Mouse (Mus musculus): ENCODE measurements around the gene Auts2.

The Auts2 gene

DNA sequence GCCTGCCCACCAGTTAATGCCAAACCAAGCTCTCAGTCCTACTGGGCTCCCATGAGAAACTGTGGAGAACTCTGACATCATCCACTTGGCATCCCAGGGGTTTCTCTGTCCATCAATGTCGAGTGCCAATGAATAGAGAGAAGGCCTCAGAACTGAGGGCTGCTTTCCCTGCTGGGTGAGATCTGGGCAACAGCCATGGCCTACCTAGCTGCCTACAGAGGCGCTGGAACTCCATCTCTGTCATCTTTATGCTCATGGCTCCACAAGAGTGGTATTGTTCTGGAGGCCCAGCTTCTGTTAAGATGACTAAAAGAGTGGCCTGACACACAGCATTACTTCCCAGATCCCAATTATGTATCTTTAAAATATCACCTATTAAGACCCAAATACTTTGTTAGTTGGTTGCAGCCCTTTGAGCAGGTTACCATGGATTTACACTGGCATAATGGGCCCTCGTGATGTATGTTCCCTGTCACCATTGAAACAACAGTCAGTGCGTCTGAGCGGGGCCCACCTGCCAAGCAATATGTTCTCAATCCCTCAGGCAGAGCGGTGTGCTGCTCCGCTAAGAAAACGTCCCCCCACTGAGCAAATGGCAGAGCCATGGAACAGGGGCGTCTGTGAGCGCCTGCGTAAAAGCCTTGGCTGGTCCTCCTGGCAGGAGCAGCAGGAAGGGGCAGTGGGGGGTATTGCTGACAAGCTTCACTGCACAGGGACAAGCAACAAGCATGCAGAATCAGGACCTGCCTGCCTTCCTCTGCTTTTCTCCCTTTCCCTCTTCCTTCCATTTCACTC, 718.8 kb downstream of the Auts2 start:
- no peak for DNase-seq

DNA sequence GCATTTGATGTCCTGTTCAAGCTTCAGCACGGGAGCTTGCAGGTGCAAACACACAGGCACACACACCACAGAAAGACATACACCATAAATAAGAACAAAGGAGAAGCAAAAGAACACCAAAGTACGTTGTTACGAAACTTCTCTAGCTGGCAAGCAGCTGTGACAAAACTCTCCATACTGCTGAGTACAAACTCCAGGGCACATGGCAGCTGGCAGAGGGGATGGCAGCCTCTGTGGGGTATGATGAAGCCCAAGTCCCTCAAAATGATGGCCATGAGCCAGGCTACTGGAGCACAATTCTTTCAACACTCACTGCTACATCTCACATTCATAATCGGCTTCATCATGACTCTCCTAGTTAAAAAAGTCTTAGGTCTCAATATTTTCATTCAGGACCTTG, 721.7 kb downstream of the Auts2 start:
- no peak for DNase-seq

DNA sequence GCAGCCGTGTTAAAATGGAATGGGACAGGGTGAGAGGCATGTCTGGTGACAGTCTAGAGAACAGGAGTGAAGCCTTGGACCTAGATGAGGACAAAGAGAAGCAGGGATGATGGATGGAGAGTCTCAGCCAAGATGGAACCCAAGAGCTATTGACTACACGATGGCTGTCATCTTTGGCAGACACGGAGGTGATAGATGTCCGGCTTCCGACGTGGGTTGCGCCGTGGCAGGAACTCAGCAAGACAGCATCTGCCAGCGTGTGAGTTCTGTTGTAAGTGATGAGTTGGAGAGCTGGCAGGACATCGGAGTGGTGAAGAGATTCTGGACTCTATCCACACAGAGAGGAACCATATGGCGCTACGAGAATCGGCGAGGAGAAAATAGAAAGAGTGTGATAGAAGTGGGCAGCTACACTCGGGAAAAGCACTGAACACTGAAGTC, 723.9 kb downstream of the Auts2 start:
- peak; percentile 49 for DNase-seq

DNA sequence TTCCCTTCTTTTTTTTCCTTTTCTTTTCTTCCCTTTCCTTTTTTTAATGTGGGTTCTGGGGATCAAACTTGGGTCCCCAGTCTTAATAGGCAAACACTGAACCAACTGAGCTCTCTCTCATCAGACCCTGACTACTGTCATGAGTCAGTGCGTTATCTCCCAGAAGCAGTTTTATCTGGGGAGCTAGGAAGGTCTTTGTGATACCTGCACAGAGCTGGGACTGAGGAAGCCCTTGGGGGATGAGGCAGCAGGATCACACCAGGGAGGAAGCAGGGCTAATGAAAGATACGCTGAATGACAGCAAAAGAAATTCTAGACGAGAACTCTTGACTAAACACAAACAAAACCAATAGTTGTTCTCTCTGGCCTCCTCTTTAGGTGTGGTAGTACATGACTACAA, 727.6 kb downstream of the Auts2 start:
- DNase-seq = no peak

DNA sequence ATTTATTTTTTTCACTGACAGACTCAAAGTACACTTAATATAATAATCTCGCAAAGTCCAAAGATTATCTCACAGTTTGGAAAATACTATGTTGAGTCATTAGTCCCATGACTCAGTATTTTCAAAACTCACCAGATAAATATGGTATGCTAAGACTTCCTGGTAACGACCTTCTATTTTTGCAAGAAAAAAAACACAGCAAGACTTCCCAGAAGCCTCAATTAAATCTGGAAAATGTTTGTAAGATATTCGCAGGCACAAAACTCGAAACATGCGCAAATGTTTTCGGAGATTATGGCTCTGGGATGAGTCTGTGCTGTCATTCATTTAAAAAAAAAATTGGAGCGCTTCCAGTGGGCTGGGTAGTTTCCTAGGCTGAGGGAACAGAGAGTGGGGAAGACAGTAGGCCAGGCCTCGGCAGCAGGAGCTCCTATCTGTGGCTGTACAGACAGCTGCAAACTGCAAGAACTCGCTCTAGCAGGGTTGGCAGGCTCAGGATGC, 728.6 kb downstream of the Auts2 start:
- peak; percentile 37 for DNase-seq

DNA sequence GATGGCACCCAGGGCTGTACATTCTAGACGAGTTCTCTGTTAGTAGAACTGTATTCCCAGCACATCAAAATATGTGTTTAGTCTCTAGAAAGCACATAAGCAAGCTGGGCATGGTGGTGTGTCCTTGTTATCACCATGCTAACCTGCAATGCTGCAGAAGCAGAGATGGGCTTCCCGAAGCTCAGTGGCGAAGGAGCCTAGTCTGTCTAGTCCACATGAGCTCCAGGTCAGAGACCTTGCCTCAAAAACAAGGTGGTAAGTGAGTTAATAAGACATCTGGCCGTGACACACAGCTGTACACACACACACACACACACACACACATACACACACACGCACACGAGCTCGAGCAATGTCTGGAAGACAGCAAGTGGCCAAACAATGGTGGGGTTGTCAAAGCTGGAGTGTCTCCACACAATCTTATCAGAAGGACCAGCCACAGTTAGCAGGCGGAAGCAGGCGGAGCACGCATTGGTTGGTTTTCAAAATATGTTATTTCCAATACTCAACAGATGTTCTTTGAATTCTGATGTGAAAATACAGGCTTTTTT, 729.1 kb downstream of the Auts2 start:
- DNase-seq = no peak

DNA sequence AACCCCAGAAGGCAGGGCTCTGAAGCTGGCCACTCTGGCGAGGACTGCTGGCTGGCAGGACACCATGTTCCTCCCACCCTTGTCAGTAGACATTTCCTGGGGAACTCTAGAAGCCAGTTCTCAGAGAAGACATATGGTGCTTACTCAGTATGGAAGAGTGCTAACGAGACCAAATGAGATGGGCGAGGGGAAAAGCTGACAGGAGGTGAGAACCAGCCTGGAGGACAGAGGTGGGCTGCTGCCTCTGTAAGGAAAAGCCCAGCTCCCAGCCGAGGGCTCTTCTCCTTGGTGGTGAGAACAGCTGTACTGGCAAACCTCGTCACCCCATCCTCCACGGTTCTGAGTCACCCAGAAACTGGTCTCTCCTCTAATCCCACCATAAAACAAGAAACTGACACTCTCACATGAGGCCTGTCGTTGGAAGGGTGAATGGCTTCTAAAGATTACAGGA, 729.8 kb downstream of the Auts2 start:
- DNase-seq = no peak

DNA sequence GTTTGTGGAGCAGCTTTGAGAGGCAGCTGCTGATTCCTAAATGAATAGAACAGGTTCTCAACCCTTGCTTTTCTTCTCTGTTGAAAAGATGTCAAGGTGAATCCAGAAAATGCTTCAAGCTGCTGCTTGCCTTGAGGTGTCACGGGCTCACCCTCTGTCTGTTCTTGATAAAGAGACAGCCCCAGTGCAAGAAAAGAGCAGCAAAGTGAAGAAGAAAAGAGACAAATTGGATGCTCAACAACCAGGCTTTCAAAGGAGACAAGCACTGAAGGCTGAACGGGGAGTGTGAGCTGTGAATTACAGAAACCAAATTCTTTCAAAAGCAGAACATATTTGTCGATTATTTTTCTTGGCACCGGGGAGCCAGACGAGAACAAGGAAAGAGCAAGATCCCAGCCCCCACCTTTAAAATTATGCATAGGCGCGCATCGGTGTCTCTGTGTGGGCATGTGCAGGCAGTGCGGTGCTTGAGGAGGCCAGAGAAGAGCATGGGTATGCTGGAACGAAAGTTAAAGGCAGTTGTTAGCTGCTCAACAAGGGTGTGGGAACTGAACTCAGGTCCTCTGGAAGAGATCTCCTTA, 730.6 kb downstream of the Auts2 start:
- no peak for DNase-seq

DNA sequence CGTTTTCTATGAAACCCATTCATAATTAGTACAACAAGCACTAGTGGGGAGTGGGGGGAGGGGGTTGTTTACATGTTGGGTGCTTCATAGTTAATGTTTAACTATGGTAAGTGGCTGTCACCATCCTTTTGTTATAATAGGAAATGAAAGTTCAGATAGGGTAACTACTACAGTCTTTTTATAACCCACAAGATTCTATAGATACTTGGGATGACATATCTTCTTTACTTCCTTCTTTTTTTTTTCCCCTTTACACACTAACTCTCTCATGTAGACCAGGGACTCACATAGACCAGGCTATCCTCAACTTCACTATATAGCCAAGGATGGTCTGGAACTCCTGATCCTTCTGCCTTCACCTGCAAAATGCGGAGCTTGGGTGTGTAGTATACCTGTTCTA, 736.8 kb downstream of the Auts2 start:
- no peak for DNase-seq

DNA sequence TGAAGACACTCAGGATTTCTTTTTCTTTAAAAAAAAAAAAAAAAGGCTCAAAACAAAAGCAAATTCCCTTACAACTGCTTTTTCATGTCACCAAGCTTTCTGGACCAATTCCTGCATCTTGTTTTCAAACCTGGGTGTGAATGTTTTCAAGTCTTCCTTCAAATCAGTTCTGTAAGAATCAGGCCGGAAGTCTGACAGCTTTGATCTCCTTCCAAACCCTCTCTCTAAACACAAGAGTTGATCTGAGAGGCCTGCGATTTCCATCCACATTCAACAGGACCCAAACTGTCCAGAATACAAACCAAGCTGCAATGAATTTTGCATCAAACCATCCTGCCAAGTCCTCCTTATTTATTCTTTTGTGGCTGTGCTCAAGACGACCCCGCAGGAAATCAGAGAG, 737.9 kb downstream of the Auts2 start:
- peak; percentile 31 for DNase-seq

DNA sequence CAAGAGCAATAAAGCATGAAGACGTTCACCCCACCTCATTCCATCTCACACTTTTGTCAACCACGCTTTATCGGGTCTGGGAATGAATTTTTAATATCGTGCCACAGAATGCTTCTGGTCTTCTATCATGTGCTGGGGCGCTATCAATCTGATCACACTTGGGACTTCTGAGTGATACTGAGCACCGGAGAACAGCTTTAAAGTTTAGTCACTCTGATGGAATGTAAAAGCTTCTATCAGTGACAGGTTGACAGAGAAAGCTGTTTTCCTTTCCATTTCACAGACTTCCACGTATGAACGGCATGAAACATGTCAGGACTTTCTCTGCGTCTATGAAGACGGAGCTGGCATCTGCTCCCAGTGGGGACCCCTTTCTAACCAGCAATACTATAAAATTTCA, 739.5 kb downstream of the Auts2 start:
- DNase-seq = no peak

DNA sequence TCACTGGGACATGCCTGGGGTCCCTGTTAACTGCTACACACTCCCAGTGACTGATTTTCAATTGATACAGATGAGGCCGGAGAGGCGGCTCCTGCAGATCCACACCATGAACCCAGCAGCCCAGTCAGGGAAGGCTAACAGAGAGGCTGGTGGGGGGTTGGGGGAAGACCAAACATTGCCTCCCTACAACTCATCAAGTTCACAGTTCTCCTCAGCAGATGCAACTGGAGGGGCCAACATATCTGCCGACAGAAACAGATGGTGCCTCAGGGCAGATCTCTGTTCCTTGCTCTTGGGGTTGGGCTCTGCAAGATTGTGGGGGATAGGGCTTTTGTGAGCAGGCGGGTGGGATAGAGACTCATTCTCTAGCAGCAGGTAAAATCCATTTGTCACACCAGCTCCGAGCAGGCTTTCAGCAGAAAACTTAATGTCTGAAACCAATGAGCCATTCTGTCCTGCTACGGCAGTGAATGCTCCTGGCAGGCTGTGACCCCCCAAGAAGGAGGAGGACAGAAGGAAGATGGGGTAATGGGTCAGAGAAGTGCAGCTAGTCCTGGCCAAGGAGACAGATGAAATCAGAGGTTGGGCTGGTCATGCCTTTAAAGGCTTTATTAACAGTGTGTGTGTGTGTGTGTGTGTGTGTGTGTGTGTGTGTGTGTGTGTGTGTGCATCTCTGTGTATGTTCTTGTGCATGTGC, 740.7 kb downstream of the Auts2 start:
- no peak for DNase-seq

DNA sequence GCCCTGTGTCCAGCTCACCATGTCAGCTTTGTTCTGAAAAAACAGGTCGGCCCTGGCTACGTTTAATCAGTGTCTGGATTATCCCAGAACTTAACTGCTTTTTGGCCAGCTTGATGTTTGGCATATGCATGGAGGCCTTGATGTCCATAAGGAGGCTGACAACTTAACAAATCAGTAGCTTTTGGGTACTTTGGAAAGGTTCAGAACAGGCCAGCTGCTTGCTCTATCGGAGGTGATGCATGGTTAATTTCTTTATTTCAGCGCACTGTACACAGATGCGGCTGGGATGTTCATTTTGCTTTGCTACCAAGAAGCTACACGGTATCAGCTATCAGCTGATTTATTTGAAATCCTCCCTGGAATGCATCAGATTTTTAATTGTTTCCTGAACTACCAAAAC, 741.2 kb downstream of the Auts2 start:
- no peak for DNase-seq

DNA sequence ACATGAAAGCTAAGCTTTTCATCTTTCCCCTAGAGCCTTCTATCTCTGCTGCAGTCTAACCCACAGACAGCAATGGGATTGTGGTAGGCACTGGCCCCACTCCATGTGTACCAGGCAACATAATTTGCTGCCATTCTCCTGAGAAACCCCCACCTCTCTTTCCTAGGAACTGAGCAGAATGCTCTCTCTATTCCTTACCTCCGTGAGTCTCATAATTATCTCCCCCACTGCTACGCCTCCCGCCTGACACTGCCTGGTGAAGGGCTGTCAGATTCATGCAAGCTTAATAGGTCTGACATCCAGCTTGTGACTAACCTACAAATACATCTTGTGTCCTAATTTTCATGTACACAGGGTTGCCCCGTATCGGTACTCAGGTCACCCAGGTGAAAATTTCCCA, 744.8 kb downstream of the Auts2 start:
- DNase-seq = no peak

DNA sequence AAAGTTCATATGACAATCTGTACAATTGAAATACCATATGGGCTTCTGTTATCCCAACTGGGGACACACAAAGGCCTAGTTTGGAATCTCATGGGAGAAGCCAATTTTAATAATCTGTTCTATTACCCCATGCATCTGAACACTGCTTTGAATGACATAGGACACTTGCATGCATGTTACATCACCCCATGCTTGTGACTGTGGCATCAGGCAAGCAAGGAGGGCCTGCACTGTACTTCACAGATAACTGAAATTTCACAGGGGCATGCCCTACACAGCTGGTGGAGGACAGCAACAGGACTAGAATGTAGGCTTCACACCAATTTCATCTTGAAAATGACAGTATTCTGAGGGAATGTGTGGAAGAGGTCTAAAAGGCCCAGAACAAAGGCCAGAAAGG, 746.1 kb downstream of the Auts2 start:
- no peak for DNase-seq

DNA sequence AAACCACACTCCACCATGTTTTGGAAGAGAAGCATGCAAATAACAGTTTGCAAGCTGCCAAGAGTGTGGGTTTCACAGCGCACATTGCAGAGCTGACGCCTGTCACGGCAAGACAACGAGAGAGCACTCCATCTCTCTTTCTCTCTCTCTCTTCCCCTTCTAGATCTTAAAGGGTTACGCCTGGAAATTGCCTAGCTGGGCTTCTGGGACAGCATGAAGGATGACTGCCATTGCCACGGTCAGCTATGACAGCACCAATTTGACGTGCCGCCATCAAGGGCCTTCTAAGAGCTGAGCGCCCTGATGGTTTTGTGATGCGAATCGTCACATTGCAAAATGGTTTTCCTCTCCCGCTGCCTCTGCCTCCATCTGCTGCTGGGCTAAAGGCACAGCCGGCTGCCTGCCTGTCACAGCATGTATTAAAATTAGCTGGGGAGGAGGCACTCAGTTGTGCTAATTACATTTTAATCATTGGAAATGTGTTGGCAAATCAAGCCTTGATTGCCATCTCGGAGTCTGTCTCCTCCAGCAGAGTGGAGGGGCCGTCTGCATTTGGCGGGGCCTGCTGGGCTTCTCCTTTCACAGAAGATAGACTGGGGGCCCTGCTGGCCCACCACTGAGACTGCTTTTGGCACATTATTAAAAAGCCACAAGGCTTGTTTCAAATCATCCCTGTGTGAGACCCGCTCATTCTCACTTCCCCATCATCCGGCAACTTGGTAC, 748.6 kb downstream of the Auts2 start:
- no peak for DNase-seq

DNA sequence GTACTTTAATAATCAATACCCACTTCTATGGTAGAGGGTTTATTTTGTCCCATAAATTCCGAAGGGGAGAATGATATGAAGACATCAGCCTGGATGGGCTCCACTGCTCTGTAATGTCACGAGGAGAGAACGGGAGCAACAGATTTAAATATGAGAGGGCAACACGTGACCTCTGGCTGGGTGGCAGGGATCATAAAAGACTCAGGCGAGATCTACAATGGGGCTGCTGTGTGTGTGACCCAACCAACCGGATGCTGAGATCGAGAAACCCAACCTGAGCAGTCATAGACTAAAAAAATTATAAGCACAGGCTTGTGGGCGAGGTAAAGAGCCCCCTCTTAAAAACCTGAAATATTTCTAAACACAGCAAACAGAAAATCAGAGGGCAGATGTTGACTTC, 753.5 kb downstream of the Auts2 start:
- DNase-seq = no peak

DNA sequence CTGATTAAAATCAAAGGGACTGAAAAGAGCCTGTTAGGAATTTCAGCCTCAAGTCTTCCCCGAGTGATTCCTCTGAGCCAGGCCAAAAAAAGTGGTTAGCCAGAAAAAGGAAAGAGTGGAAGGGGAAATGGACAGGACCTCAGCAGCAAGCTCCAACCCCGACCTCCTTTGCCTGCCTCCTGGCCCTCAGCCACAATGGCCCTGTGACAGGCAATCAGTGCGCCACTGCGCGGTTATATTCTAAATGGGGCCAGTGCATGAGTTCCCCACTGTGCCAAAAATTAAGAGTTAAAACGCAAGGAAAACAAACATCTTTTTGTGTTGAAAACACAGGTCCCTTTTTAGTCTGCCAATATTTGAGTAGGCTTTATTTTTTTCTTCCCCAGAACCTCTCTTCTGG, 755.1 kb downstream of the Auts2 start:
- DNase-seq = peak; percentile 6

DNA sequence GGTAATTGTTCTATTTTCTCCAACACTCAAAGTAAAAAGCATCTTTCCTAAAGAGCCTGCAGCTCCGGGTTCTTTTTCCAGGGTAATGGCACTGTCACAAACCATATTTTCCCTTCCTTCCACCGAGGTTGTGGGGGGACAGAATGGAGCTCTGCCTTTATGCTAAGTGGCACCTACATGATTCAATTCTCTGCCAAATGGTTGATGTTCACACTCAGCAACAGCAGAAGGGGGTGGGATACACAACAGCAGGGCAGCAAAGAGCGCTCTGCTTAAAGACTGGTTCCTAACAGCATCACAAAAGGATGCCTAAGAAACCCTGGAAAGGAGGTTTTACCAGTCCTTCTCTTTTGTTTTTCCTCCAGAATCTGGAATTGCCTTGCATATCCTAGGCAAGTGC, 759.9 kb downstream of the Auts2 start:
- no peak for DNase-seq

DNA sequence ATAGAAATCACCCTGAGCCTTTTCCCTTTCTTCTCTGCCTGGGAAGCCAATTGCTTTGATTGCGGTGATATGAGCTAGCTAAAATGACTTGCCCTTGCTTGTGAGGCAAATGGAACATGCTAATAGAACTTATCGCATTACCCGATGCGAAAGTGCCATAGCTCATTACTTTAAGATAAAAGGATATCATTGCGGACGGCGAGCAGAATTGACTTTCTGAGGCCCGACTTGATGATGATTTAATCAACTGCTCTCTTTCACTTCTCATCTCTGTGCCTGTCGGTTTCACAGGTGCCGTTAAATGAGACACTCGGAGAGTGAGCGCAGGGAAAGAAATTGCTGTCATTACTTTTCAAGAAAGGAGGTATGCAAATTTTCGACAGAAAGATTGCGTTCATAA, 762.1 kb downstream of the Auts2 start:
- no peak for DNase-seq

DNA sequence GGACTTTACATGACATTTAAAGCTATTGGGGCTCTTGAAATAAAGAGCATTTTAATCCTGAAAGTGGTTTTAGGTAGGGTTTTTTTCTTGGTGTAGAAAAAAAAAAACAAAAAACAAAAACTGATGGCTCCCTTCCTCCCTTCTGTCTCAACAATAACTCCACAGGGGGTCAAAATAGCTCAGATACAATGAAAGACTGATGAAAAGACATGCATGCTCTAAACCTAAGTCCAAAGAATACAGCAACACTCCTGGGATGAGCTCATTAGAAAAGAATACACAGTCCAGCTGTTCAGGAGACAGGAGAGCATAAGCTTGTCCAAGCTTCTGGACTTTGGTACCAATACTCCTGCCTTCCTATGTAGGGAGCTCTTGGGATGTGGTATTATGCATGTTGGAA, 764.0 kb downstream of the Auts2 start:
- DNase-seq = no peak

DNA sequence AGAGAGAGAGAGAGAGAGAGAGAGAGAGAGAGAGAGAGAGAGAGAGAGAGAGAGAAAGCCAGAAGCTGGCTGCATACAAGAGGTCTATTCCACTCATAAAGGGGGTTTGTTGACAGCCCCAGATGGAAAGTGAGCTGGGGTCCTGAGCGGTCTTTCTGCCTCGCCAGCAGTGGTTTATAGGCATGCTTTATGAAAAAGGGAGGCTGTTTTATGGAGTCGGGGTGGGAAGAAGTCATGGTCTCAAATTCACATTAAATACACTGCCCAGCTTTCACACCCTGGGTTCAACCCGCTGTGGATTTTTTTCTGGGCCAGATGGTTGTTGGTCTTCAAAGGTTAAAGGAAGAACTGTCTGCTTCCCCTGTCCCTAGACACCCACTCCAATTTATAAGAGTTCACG, 767.5 kb downstream of the Auts2 start:
- DNase-seq = no peak

DNA sequence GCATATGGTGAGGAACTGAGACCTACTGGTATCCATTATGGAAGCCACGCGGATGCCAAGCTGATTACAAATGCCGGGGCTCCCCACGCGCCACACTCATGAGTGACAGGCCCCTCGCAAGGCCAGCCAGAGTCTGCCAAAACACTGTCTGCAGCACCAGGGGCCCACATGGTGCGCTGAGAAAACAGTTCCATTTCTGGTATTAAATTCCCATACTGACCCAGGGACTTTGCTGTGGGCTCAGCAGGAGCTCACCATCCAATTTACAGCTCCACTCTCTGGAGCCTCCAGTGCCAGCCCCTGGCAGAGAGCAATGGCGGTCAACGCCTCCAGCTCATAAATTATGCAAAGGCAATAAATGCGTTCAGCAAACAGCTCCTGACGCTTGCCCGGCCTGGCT, 767.9 kb downstream of the Auts2 start:
- no peak for DNase-seq

All from lung, postnatal 14 days (tissue).